Mouse (Mus musculus) olfactory bulb, adult 2 months (tissue): ENCODE data around the gene Mcoln2. TPM values are rescaled to one million over a fixed set of nuclear protein-coding genes. Genes with fewer than 3 reads are reported as not detected.

Experiments used
- H3K27ac ChIP-seq: fragments of 200-500 bp; 2 replicates; pipeline ENCODE4 v1.5.1; 2012; ENCODE audit warnings: low read depth, low read length; ENCODE audit not compliant: insufficient read depth
- H3K4me1 ChIP-seq: fragments of 200-500 bp; 2 replicates; pipeline ENCODE4 v1.6.1; 2012; ENCODE audit warnings: low read length; ENCODE audit not compliant: control insufficient read depth, insufficient read depth
- H3K4me3 ChIP-seq: fragments of 200-500 bp; 2 replicates; pipeline ENCODE4 v1.5.1; 2012; ENCODE audit warnings: mild to moderate bottlenecking, low read depth, low read length, moderate library complexity; ENCODE audit not compliant: insufficient read depth
- CTCF ChIP-seq: fragments of 200-500 bp; IDR thresholded peaks from 2 replicates; pipeline ENCODE4 v1.5.1; 2012; ENCODE audit warnings: low read depth, mild to moderate bottlenecking, low read length, moderate library complexity; ENCODE audit not compliant: insufficient read depth
- POLR2A ChIP-seq: fragments of 200-500 bp; IDR thresholded peaks from 2 replicates; pipeline ENCODE4 v1.6.1; 2012; ENCODE audit warnings: mild to moderate bottlenecking, low read depth, low read length, moderate library complexity; ENCODE audit not compliant: insufficient read depth
- WGBS: fragments of 180-500 bp; shearing (Covaris S2); methylation state at CpG from one replicate; pipeline ENCODE4 v1.1.7; 2018; 5-methylcytosine and 5-hydroxymethylcytosine counted together
- polyA plus RNA-seq: library from polyadenylated mRNA; stranded (reverse); fragments of >200 nt; gene quantifications from 2 replicates; pipeline ENCODE4 v1.2.4, GENCODE M21; 2012; ENCODE audit warnings: low replicate concordance; ENCODE audit not compliant: missing spikeins, insufficient read depth, insufficient read length

Mcoln2 gene
- polyA plus RNA-seq, 1 experiment: not detected

DNA sequence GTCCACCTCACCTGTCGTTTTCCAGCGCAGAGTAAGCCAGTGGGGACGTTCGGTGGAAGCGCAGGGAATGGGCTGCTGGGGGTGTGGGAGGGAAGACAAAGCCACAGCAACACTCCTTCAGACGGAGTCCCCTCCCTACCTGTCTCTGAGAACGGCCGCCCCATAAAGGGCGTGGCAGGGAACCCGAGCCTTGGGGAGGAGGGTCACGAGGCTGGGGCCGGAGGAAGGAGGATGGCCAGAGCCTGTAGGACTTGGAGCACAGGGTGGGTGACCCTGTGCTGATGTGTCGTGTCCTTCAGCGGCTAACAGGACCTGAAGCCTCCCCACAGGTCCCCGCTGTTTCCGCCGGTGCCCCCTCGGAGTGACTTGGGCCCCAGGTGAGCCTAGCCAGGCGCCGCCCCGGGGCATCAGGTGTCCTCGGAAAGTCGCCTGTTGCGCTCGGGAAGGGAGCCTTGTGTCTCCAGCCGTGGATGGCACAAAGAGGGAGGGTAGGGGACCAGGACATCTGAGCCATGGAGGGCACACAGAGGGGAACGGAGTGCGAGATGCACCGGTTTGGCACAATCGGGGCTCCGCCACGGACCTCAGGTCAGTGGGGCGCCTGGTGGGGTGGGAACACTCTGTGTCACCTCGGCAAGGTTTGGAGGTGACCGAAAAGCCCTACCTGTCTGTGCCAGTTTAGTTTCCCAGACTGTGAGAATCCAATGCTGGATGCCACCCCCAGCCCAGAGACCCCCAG is 32.2 kb upstream of the Mcoln2 start, which contains the start of gene Mcoln3:
Gene Mcoln3 (plus strand): TSS at position 193 of the 739 bp plus-strand sequence.
- Histone ChIP-seq H3K27ac (no peak within 1 kb of the TSS), H3K4me1 (no peaks in the 10 kb centered on the region), H3K4me3 (no peak within 1 kb of the TSS)
- WGBS: 18% methylated on average over 35 of the region's 35 CpGs
- no peak for TF ChIP-seq POLR2A
- TF ChIP-seq CTCF: no peak

DNA sequence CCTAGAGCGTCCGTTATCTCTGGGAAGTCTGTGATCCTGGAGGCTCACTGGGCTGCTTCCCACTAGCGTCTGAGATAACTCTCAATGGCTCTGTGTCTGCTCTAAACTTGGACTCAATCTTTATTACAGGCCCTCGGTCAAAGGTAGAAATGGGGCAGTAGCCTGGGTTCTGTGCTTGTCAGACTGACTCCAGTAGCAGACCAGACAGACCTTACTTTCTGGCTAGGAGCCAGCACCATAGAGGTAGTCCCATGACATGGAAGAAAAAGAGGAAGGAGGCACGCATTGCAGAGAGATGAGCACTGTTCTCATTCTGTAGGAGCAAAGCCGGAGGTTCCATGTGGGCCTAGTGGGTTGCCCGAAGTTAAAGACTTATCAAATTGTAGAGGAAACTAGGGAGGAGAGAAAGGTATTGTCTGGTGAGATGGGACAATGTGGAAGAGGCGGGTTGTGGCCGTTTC is 31.6 kb upstream of the Mcoln2 start:
- no peak overlapping the region for H3K4me3 ChIP-seq
- TF ChIP-seq CTCF (no peak), POLR2A (no peak)
- no peak overlapping the region for H3K27ac ChIP-seq
- WGBS: 75% methylated on average over 9 of the region's 9 CpGs
- no peaks in the 10 kb centered on the region for H3K4me1 ChIP-seq

GRCm38 (mm10) chr3:146121310-146122124 is 28.1 kb upstream of the Mcoln2 start:
- Histone ChIP-seq H3K27ac (no peak overlapping the region), H3K4me3 (no peak overlapping the region), H3K4me1 (no peaks in the 10 kb centered on the region)
- 41% methylated on average over 25 of the region's 25 CpGs for WGBS
- TF ChIP-seq CTCF: no peak
- no peak for TF ChIP-seq POLR2A

GRCm38 (mm10) chr3:146122125-146122420 is 27.6 kb upstream of the Mcoln2 start:
- TF ChIP-seq CTCF (no peak), POLR2A (no peak)
- Histone ChIP-seq H3K4me3 (no peak overlapping the region), H3K4me1 (no peaks in the 10 kb centered on the region), H3K27ac (no peak overlapping the region)
- 91% methylated on average over 3 of the region's 3 CpGs for WGBS

DNA sequence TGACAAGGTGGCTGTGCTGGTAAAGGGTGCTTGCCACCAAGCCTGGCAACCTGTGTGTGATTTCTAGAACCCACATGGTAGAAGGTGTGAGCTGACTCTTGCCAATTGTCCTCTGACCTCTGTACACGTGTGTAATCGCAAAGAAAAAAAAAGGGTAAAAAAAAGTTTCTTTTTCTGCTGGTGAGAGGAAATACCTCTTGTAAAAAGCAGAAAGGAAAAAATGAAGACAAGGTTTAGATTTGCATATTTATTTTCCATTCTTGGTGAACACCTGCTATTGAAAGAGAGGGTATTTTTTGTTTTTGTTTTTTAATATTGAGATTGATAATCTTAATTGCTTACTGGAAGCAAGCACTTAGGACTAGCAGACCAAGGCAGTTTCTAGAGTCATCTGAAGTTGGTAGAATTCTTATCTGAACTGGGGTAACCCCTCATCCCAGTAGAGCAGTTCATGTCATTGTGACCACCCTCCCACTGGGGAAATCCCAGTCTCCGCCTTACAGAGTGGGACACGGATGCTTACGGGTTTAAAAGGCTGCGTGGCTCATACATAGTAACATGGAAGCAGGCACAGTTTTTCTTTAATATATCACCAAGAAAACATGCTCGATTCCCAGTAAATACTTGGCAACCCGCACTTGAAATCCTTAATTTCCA is 26.7 kb upstream of the Mcoln2 start:
- H3K4me1 ChIP-seq: no peaks in the 10 kb centered on the region
- H3K27ac ChIP-seq: no peak overlapping the region
- TF ChIP-seq POLR2A (no peak), CTCF (no peak)
- WGBS: 64% methylated on average over 8 of the region's 8 CpGs
- no peak overlapping the region for H3K4me3 ChIP-seq

DNA sequence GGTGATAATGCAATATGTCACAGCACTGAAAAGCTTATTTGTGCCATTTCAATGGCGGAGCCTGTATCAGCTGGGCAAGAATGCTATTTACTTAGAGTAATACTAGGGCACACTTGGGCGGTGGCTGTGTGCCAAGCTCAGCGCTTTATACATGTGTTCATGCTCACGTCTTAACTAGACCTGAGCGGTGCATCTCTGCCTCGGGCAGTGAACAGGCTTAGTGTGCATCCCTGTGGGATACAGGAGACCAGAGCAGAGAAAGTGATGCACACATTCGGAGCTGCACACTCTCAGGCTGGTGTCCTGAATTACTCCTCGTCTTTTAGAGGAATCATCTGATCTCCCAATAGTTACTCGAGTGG is 26.2 kb upstream of the Mcoln2 start:
- H3K4me3 ChIP-seq: no peak overlapping the region
- 32% methylated on average over 9 of the region's 9 CpGs for WGBS
- H3K27ac ChIP-seq: no peak overlapping the region
- H3K4me1 ChIP-seq: no peaks in the 10 kb centered on the region
- TF ChIP-seq CTCF: no peak

DNA sequence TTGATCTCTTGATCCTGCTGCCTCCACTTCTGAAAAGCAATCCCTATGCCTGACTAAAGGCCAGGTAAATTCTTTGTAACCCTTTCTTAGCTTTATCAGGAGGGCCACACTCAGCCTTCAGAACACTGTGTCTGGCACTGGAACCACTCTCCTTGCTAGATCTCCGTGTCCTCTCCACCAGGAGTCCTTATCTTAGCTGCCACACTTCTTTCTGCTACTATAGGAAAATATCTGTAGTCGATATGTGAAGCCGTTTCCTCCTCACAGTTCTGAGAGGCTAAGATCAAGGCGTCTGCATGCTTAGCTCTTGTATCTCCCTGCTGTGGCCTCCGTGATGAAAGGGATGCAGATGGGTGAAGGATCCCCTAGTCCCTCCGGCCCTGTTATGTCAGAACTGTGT is 22.4 kb upstream of the Mcoln2 start:
- H3K27ac ChIP-seq: no peak overlapping the region
- 86% methylated on average over 6 of the region's 6 CpGs for WGBS

GRCm38 (mm10) chr3:146134834-146135233 is 14.8 kb upstream of the Mcoln2 start:
- no peak for TF ChIP-seq POLR2A
- no peak for TF ChIP-seq CTCF
- Histone ChIP-seq H3K27ac (no peak overlapping the region), H3K4me3 (no peak overlapping the region), H3K4me1 (no peaks in the 10 kb centered on the region)
- 86% methylated on average over 9 of the region's 9 CpGs for WGBS

More for the DNA sequence above, 22.4 kb upstream of the Mcoln2 start:
- no peak overlapping the region for H3K4me3 ChIP-seq
- H3K4me1 ChIP-seq: no peaks in the 10 kb centered on the region
- TF ChIP-seq POLR2A: no peak
- no peak for TF ChIP-seq CTCF

DNA sequence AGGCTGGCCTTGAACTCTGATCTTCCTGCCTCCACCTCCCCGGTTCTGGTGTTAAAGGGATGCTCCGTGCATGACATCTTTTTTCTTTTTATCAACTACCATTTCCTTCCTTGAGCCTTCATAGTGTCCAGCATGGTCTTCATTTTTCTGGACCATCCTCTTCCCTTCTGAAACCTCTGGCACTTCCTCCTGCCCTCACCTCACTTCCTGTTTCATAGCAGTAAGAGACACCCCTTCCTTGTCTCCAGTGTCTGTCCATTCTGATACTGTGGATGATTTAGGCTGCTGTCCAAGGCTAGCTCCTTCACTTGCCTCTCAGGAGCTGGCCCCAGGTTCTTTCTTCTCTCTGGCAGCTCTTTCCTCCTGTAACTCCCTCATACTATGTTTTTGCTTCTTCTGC is 14.2 kb upstream of the Mcoln2 start:
- Histone ChIP-seq H3K4me1 (no peaks in the 10 kb centered on the region), H3K4me3 (no peak overlapping the region), H3K27ac (no peak overlapping the region)
- TF ChIP-seq POLR2A (no peak), CTCF (no peak)
- 90% methylated on average over 2 of the region's 2 CpGs for WGBS
